Mouse (Mus musculus) spleen, embryonic (tissue): ENCODE results near the gene C1qtnf1.

Source experiments
- CTCF ChIA-PET: fragments of 350-600 bp; sonication (Branson Sonifier 250); formaldehyde crosslinking; loops from one replicate; lab custom pipeline; 2022; lab: Charles Lee

Gene C1qtnf1

GRCm38 (mm10) chr11:118410073-118410444, 17.9 kb upstream of the C1qtnf1 start:
- CTCF ChIA-PET: no interaction called here

- CTCF ChIA-PET: interaction anchor here (0.6 kb wide), 1 partner anchor 773 kb away, joined by 3 read pairs; no protein-coding TSS in a partner anchor
Measured at GRCm38 (mm10) chr11:118410479-118410878, 17.5 kb upstream of the C1qtnf1 start.

GRCm38 (mm10) chr11:118411271-118411670, 16.7 kb upstream of the C1qtnf1 start:
- CTCF ChIA-PET: no interaction called here

DNA sequence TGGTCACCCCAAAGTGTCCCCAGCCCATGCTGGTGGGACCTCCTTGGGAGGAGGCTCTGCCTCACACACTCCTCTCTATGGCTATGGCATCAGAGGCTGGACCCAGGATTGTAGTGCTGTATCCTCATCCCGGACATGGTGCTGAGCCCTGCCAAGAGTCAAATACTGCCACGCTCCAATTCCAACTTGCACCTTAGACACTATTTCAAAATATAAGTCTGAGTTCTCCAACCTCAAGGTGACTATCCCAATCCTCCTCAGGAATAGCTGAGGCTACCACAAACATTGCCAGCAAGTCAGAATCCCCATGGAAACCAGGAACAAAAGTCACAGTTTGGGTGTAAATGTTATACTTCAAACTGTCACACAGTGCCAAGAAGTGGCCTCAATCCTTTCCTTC, 15.4 kb upstream of the C1qtnf1 start:
- CTCF ChIA-PET: no interaction called here

GRCm38 (mm10) chr11:118413055-118413454, 14.9 kb upstream of the C1qtnf1 start:
- CTCF ChIA-PET: no interaction called here

GRCm38 (mm10) chr11:118414270-118414669, 13.7 kb upstream of the C1qtnf1 start:
- CTCF ChIA-PET: no interaction called here

GRCm38 (mm10) chr11:118415630-118416029, 12.4 kb upstream of the C1qtnf1 start:
- CTCF ChIA-PET: no interaction called here

DNA sequence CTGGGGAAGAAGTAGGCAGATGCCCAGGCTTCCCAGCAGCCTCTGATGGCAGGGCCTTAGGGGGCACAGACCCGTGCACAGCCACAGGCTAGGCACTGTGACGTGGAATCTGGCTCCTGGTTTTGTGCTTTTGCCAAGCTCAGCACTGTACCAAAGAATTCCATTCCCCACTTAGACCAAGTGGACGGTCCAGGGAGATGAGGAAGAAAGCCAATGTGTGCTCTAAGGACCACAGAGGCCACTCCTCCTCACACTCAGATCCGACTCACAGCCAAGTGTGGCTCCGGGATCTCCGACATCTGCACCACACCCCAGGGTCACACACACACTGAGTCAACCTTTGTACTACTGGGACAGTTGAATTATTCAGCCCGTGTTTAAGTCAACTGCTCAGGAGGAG, 12.0 kb upstream of the C1qtnf1 start:
- CTCF ChIA-PET: no interaction called here

DNA sequence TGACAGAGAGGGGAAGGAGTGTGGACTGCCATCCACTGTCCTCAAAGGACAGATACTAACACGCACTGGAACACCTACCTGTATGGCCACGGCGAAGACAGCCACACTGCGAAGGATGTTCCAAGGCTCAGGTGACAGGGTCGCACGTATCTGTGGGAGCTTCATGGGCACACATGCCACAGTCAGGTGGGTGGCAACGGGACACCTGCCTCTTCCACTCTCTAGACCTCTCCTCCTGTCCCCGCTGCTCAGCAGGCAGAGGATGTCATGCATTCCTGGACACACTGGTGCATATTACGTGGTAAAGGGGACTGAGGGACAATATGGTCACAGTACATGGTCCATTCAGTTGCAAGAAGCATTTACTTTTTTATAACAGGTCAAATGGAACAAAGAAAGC, 10.5 kb upstream of the C1qtnf1 start:
- CTCF ChIA-PET: no interaction called here

DNA sequence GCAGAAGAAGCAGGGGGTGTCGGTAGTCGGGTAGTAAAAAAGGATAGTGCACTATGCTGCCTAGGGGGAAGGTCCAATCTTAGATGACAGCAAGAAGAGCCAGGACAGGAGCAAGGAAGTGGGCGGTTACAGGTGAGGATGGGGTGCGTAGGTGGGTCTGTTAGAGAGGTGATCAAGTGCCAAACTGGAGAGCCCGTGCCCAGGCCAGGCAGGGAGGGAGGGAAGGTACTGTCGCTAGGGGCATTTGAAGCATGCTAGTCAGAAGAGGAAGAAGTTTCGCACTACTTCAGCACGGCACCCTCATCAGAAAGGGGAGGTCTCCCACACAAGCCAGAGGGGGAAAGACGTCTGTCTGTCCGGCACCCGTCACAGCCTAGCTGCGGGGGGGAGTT, 9.6 kb upstream of the C1qtnf1 start:
- CTCF ChIA-PET: no interaction called here

GRCm38 (mm10) chr11:118418834-118419504, 9.0 kb upstream of the C1qtnf1 start, which contains the start of gene Cant1:
TSS of gene Cant1 (minus strand) at chr11:118419086.
- CTCF ChIA-PET: no interaction called here

- CTCF ChIA-PET: no interaction called here
Measured at GRCm38 (mm10) chr11:118420261-118420660, 7.7 kb upstream of the C1qtnf1 start.

DNA sequence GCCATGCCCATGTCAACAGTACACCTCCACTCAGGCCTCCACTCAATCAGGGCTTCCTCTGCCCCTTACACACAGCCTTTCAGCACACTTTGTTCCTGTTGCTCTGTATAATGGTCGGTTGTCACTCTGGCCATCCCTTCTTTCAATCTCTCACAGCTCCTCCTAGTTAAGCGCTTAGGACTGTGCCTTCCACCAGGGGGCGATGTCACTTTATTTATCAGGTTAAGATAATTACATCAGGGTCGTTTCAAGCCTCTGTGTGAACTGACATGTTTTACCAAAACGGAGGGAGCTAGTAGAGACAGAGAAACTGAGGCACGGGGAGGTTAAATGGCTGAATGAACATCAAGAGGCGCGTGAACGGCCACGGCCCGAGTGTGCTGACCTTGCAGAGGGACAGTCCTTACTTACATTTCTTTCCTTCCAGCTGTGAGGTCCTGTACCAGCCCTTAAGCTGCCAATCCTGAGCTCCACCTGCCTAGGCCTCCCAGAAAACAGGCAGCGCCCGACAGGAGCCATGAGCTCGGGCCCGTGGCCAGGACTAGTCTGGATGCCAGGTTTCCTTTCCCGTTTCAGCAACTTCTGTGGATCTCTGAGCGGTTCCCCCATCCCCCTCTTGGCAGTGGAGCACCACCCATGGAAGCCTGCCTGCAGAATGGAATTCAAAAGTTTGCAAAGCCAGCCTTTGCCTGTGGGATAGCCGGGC, 4.6 kb upstream of the C1qtnf1 start:
- CTCF ChIA-PET: no interaction called here

DNA sequence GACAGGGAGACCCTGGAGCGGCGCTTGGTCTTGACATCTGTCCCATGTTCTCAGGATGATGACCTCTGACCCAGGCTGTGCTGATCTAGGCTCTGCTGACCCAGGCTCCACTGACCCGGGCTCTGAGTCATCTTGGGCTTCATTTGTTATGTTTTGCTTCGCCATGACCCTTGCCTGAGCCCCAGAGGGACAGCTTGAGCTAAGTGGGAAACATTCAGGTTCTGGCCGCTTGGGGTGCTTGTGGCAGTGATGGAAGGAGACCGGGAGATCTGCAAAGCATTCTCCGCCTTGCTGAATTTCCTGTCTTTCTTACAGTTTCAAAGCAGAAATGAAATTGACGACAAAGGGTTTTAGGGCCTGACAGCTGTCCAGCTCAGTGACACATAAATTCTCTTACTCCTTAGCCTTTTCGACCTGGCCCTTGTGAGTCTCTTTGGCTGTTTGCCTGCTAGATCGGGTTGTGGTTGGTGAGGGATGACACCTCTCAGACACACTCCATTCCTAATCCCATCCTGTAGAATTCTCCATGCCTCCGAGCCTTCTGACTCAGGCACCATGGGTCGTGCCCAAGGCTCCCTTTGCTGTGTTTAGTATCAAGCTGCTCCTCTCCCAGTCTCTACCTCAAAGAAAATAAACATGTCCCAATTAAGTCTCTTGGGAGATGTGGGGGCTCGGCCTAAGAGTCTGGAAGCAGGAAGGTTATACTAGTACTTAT, 3.2 kb upstream of the C1qtnf1 start:
- CTCF ChIA-PET: no interaction called here

DNA sequence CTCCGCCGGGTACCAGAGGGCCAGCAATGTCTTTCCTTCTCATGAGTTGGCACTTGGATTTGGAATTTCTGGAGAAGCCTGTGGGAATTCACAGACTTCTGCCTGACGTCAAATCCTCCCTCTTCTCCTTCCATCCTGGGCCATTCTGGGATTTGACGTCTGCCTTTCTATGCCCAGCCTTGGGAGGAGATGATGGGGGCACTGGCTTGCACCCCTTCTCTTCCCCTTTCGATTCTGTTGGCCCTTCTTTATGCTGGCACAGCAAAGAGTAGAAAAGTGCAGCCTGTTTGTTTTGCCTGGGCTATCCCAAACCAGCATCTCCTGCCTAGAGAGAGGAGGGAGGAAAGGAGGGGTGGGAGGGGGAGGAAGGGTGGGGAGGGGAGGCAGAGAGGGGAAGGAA, 1.2 kb upstream of the C1qtnf1 start:
- CTCF ChIA-PET: no interaction called here

- CTCF ChIA-PET: interaction anchor here (0.8 kb wide), 1 partner anchor 18 kb away, joined by 3 read pairs; no protein-coding TSS in a partner anchor
Measured at GRCm38 (mm10) chr11:118427266-118427779, 680 bp upstream of the C1qtnf1 start.

GRCm38 (mm10) chr11:118428460-118428868, 461 bp downstream of the C1qtnf1 start:
- CTCF ChIA-PET: interaction anchor here (0.5 to 0.7 kb wide), 2 partner anchors 16 to 21 kb away, joined by 4 to 12 read pairs; no protein-coding TSS in a partner anchor

DNA sequence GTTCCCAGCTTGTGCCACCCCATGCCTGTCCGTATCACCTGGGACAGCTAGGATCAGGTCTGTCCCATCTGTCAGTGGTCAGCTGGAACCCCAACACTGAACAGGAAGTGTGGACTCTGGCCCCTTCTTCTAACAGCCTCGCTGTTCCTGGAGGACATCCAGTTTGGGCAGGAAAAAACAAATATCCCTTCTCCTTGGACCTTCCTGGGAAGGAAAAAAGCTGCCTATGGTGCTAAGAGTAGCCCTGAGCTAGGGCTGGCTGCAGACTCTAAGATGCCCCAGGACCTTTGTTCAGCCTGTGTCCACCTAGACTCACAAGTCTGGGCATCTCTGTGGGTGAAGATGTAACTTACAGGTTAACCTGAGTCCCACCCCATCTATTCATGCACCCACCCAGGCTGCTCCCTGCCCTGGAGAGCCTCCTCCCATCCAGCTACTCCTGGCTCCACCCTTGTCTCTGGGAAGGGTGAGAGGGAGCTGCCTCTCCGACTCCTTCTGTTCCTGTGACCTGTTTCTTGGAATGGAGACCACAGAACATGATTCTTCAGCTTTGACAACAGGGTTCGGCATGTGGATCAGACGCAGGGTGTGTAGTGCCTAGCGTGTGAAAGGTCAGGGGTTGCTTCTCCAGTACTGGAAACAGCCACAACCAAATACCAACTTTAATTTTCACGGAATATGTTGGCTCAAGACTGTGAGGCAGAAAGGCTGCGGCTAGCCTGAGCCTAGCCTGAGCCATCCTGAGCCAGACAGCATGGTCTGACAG, 1.1 kb downstream of the C1qtnf1 start:
- CTCF ChIA-PET: interaction anchor here (0.7 kb wide), 1 partner anchor 15 kb away, joined by 12 read pairs; no protein-coding TSS in a partner anchor

- CTCF ChIA-PET: no interaction called here
Measured at GRCm38 (mm10) chr11:118430291-118430885, 2.4 kb downstream of the C1qtnf1 start.

DNA sequence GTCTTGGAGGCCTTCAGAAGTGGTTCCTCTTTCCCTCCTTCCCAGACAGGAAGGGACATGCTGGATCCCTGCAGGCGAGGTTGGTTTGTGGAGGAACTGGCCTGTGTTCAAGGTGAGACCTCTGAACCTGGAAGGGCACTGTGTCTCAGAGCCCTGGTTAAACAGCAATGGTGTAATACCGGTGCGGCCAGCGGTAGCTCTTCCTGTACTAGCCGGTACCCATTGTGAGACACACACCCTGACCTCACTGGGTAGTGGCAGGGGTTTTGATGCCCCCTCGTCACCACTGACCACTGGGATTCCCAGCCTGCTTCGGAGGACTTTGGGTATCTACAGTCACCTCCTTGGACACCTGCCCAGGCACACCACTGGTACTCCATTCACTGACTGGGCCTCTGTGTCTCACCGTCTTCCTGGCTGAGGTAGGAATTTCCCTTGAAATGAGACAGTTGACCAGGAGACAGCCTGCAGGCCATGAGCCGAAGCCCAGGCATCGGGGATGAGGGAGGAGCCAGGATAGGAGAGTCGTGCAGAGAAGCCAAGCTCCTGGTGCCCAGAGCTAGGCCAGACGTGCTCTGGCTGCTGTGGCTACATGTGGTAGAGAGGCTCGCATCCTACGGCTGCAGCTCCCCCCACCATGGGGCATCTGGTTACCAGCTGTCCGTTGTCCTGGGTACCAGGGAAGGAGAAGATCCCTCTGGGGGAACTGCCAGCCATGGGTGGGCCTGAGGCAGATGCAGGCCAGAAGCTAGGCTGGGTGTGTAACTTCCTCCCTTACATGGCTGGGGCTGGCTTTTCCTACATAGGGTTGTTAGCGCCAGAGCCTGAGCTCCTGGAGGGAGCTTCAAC, 3.3 kb downstream of the C1qtnf1 start:
- CTCF ChIA-PET: no interaction called here
